Mouse (Mus musculus) adrenal gland, adult 2 months (tissue): ENCODE data around the gene Slc15a2. TPM values are rescaled to one million over a fixed set of nuclear protein-coding genes. Genes with fewer than 3 reads are reported as not detected.

Experiments
- DNase-seq: peaks from one replicate; pipeline ENCODE4 v3.0.0; 2021
- polyA plus RNA-seq: library from polyadenylated mRNA; depleted of rRNA; stranded (reverse); fragments of >200 nt; gene quantifications from 2 replicates; pipeline ENCODE4 v1.2.3, GENCODE M21; 2012
- total RNA-seq, 2 experiments: library from RNA; stranded (reverse); gene quantifications; 2 replicates each; pipeline ENCODE4 v1.2.3; 2021

Slc15a2 gene
- total and polyA plus RNA-seq, 3 experiments: 0.20 to 5.3 (median 4.1) TPM

GRCm38 (mm10) chr16:36751979-36752378 lies 32.8 kb downstream of the Slc15a2 start:
- no peak for DNase-seq

GRCm38 (mm10) chr16:36747767-36748166 lies 37.0 kb downstream of the Slc15a2 start:
- no peak for DNase-seq

GRCm38 (mm10) chr16:36747068-36747467 lies 37.7 kb downstream of the Slc15a2 start:
- no peak for DNase-seq

GRCm38 (mm10) chr16:36743580-36743979 lies 41.2 kb downstream of the Slc15a2 start:
- no peak for DNase-seq

GRCm38 (mm10) chr16:36739404-36739930 lies 45.3 kb downstream of the Slc15a2 start:
- DNase-seq: no peak

- no peak for DNase-seq
Observed at GRCm38 (mm10) chr16:36735421-36735820, 49.3 kb downstream of the Slc15a2 start.

- DNase-seq: no peak
Observed at GRCm38 (mm10) chr16:36733827-36734226, 50.9 kb downstream of the Slc15a2 start.

- DNase-seq: no peak
Observed at GRCm38 (mm10) chr16:36732572-36732971, 52.2 kb downstream of the Slc15a2 start.

GRCm38 (mm10) chr16:36728959-36729358 lies 55.8 kb downstream of the Slc15a2 start:
- DNase-seq: no peak

GRCm38 (mm10) chr16:36723880-36724443 lies 60.8 kb downstream of the Slc15a2 start:
- DNase-seq: no peak

- no peak for DNase-seq
Observed at GRCm38 (mm10) chr16:36722739-36723138, 62.0 kb downstream of the Slc15a2 start.

- DNase-seq: no peak
Observed at GRCm38 (mm10) chr16:36720194-36721055, 64.3 kb downstream of the Slc15a2 start.

GRCm38 (mm10) chr16:36718637-36719036 lies 66.1 kb downstream of the Slc15a2 start:
- no peak for DNase-seq

- DNase-seq: no peak
Observed at GRCm38 (mm10) chr16:36717481-36717880, 67.3 kb downstream of the Slc15a2 start.

GRCm38 (mm10) chr16:36711760-36712159 lies 73.0 kb downstream of the Slc15a2 start:
- no peak for DNase-seq

GRCm38 (mm10) chr16:36710794-36711193 lies 74.0 kb downstream of the Slc15a2 start:
- no peak for DNase-seq

GRCm38 (mm10) chr16:36709405-36709804 lies 75.4 kb downstream of the Slc15a2 start:
- no peak for DNase-seq

GRCm38 (mm10) chr16:36708751-36709150 lies 76.0 kb downstream of the Slc15a2 start:
- no peak for DNase-seq

- DNase-seq: no peak
Observed at GRCm38 (mm10) chr16:36707702-36708423, 76.9 kb downstream of the Slc15a2 start.

GRCm38 (mm10) chr16:36700484-36700883 lies 84.3 kb downstream of the Slc15a2 start:
- DNase-seq: no peak
